Mouse (Mus musculus) lung, postnatal 4 days (tissue): ENCODE measurements around the gene Tlk1.

ENCODE experiments used
- DNase-seq, 2 experiments: peaks; one replicate each; pipeline ENCODE4 v3.0.0; 2021

Gene Tlk1

GRCm38 (mm10) chr2:70784447-70784846, 41.1 kb downstream of the Tlk1 start:
- no peak for DNase-seq

- DNase-seq = no peak
These were observed 42.0 kb downstream of the Tlk1 start for GRCm38 (mm10) chr2:70783504-70783903.

DNA sequence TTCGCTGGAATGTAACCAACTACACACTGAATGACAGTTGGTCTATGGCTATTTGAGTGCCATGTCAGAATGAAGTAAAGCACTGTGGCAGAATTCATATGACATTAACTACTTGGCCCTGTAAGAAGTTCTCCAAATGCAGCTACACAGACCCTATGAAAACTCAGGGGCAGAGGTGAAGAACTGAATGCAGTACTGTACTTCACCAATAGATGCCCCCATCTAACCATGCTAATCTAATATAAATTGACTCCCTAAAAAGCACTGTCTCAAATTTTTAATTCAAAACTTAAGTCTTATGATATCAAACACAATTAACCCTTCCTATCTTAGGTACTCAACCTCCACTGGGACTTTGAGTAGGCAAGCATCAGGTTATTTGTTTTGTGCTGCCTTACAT, 45.9 kb downstream of the Tlk1 start:
- peak in 1 of 2 experiments; percentile 16 for DNase-seq

GRCm38 (mm10) chr2:70776744-70777143, 48.8 kb downstream of the Tlk1 start:
- no peak for DNase-seq

DNA sequence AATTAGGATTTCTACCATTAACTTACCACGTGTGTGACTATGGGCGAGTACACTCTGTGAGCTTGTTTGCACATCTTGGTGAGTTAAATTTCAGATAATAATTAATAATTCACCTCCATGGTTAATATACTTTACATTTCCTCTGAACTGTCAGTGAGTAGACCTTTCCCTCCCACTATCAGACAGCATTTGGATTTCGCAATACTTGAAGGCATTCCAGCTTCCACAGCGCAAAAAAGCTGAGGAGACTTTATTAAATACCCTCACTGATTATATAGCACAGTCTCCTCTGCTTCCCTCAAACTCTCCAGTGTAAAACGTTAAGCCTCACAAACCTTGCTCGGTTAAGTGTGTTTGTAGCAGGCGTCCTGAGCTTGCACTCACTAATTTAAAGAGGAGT, 60.8 kb downstream of the Tlk1 start:
- DNase-seq = no peak

- DNase-seq = no peak
These were observed 62.8 kb downstream of the Tlk1 start for GRCm38 (mm10) chr2:70762741-70763140.

DNA sequence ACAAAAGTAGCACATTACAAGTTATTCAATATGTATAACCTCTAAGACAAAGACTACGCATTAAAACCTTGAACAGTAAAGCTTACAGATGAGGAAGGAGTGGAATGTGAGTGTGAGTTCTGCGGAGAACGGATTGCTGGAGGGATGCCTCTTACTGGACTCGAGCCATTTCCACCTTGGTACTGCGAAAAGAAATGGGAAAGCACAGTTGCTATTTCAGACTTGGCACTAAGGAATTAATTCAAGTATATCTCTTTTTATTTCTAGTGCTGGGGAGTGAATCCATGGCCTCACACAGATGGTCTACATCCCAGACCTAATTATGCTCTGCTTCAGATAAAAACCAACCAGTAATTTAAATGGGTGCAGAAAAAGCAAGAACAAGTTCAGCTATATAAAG, 73.4 kb downstream of the Tlk1 start:
- no peak for DNase-seq

GRCm38 (mm10) chr2:70751655-70752054, 73.9 kb downstream of the Tlk1 start:
- DNase-seq = no peak

DNA sequence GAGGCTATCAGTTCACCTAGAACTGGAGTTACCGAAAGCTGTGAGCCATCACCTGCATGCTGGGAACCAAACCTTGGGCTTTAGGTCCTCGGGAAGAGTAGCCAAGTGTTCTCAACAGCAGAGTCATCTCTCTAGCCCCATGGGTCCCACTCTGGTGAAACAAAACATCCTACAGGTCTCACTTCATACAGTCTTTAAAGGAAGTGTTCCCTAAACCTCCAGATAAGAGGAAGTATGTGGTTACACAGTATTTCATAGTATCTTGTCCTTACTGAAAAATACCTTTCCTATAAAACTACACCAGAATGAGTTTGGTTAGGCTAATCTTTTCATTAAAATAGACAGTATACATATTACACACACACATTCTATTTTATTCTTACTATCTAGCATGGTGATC, 82.9 kb downstream of the Tlk1 start:
- no peak for DNase-seq

DNA sequence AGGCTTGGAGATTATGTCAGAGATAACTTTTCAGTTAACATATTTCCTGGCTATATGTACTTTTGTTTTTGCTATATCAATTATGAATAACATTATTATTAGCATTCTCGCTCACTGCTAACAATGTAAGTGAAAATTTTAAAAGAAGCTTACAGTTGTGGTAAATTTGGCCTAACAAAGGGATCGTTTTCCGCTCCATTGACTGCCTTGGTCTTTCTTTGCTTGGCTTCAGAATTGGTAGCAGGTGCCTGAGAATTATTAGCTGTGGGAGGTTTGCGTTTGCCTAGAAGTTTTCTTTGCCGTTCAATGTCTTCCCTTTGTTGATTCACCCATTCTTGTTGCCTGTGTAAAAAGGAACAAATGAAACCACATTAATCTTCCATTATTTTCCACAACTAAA, 83.6 kb downstream of the Tlk1 start:
- DNase-seq = no peak

- DNase-seq = no peak
These were observed 89.5 kb downstream of the Tlk1 start for GRCm38 (mm10) chr2:70736008-70736407.

DNA sequence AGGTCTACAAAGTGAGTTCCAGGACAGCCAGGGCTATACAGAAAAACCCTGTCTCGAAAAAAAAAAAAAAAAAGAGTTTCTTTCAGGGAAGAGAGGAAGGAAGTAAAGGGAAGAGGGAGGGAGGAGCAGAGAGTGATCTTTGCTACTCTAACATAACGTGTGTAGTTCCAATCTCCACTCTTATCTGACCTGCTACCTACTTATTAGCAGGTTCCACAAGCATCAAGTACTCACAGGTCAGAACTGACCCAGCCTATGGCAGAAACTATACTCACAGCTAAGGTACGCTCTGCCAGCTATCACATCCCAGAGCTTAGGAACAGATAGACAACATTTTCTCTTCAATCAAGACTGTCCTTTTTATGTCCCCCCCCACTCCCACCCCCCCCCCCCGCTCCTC, 90.0 kb downstream of the Tlk1 start:
- no peak for DNase-seq

DNA sequence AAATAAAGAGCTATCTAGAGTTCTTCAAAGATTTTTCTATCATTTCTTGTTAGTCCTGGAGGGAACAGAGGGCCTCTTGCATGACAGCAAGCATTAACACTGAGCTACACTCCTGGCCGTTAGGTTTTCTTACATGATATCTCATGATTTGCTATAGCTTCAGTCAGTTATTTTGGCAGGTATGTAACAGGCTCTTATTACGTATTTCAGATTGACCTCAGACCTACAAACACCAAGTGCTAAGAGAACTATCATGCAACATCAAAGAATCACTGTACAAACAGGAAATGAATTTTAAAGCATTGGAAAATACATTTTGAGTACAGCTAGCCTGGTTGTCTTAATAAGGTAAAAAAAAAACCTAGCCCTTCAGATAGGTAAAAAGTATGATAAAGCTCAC, 98.4 kb downstream of the Tlk1 start:
- no peak for DNase-seq

GRCm38 (mm10) chr2:70723610-70724243, 101.8 kb downstream of the Tlk1 start:
- no peak for DNase-seq

DNA sequence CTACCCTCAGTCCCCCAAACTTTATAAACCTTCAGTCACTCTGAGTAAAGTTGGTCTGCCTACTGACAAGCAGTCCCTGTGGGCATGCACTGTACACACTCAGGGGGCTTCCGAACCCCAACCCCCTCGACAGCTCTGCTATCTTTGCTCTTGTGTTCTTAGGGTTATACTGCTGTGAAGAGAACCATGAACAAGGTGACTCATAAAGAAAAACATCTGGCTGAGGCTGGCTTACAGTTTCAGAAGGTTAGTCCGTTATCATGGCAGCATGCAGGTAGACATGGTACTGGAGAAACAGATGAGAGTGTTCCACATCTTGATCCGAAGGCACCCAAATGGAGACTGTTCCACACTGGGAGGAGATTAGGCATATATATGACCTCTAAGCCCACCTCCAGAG, 114.7 kb downstream of the Tlk1 start:
- no peak for DNase-seq

- no peak for DNase-seq
These were observed 115.3 kb downstream of the Tlk1 start for GRCm38 (mm10) chr2:70710236-70710635.

- no peak for DNase-seq
These were observed 116.4 kb downstream of the Tlk1 start for GRCm38 (mm10) chr2:70708986-70709730.

DNA sequence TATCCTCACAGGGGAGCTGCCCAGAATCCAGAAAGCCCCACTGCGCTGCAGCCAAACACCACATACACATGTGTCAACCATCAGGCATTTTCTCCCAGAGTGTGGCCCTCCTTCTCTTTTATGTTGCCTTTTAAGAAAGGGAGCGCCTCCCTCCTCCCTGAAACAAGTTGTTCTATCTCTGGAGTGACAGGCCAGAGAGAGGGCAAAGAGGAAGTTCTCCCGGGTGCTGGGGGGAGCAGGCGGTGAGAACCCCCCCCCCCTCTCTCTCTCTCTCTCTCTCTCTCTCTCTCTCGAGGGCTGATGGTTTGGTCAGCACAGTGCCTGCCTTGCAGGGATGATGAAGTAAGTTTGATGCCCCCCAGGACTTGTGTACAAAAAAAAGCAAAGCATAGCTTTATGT, 123.1 kb downstream of the Tlk1 start:
- no peak for DNase-seq

- no peak for DNase-seq
These were observed 124.0 kb downstream of the Tlk1 start for GRCm38 (mm10) chr2:70701571-70701970.

GRCm38 (mm10) chr2:70700851-70701250, 124.7 kb downstream of the Tlk1 start:
- DNase-seq = no peak

DNA sequence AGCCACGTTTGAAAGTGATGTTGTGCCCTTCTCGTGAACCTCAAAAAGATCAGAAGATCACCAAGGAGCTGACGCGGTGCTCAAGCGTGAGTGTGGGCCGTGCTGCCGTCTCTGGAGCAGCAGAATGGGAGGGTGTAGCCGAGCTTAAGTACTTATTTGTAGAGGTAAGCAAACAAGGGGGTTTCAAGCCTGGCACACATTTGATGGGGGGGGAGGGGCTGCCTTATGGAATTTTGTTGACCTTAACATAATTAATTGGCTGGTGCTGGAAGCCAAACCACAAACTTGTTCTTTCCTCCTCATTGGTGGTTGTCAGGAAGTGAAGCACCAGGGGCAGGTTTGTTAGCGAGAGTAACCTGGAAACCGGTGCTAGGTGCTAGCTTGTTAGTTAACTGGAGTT, 129.8 kb downstream of the Tlk1 start:
- DNase-seq = peak in 1 of 2 experiments; percentile 39

DNA sequence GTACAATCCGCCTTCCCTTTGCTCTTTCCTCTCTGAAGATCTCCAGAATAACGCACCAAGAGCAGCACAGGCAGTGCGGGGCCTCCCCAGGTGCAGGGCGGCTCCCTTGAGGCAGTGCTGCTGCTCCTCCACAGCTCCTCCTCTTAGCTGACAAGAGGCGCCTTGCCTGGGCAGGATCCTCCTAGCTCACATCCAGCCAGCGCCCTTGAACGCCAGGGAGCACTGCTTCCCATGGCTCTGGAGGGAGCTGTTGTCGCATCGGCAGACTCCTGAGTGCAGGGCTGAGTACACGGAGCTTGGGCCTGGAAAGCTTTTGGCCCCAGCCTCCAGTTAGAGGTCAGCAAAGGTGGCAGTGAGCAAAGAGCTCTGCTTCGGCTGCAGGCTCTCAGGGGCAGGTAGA, 135.3 kb downstream of the Tlk1 start:
- DNase-seq = no peak

DNA sequence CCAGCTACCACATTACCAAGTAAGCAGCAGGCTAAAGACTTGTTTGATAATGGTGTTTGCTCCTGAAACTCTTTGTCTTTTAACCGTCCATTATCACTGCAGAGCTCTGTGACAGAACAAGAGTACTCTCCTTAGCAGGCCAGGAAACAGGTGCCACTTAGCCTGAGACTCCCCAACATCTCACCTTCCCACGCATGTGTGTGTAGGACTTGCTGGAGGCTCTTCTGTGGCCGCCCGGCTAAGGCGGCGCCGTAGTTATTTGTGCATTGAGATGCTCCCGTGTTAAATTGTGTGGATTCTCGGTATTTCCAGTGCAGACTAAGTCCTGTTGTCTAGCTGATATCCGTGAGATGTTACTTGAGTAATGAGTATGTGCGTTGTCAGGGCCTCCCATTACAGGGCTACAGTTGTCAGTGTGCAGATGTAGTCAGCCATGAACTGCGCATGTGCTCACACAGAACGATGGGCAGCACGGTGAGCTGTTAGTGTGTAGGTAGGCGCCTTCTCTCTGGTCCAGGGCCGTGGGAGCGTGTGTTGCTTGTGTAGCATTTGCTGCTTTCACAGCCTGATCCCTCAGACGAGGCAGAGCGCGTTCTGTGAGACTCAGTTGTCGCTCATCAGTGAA, 137.0 kb downstream of the Tlk1 start:
- no peak for DNase-seq

GRCm38 (mm10) chr2:70682324-70682723, 143.2 kb downstream of the Tlk1 start:
- no peak for DNase-seq
